Comparison of ENCODE assay signal across 13 mouse cellular contexts in the genomic region with DNA sequence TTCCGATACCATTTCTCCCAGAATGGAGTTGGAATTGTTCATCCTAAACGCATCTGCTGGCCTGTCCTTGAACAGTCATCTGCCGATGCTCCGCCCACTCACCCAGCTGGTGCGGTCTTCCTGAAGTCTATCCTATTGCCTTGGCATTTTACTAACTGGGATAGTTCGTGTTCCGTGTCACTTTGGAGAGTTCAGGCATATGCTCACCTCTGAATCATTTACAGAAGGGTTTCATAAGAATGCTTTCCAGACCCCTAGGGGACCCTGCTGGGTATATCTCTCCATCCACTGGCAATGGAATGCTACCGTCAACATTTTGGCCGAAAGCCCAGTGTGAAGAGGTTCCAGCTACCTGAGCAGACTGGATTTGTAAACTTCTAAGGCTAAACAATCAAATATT. TPM values are rescaled to one million over a fixed set of nuclear protein-coding genes. Genes with fewer than 3 reads are reported as not detected.
DNase-seq lines count a peak whose midpoint lies in the region; ATAC-seq lines count a peak whose summit lies in the region.
"Had no signal": no experiment of that assay in that cellular context is flagged by ENCODE, and none has a peak within 500 bp of the region (broad histone marks: within the 10 kb centered on the region; RNA-seq: fewer than 3 reads in every experiment).

No protein-coding gene starts in this region.

- H3K4me3 ChIP-seq in kidney, embryonic 15.5 days (replicated peaks), result no peak overlapping the region
- H3K4me3 ChIP-seq: embryonic facial prominence, embryonic 15.5 days; hindbrain, embryonic 15.5 days had no signal

- no peaks in the 10 kb centered on the region for H3K27me3 ChIP-seq in kidney, embryonic 15.5 days
- H3K27me3 ChIP-seq: embryonic facial prominence, embryonic 15.5 days; hindbrain, embryonic 15.5 days had no signal

- peak; percentile 18 for DNase-seq in ovary, adult 18-20 months (ENCODE audit: low spot score)
- no peak for DNase-seq in ovary, postnatal 14 days (ENCODE audit: low spot score)
- peak; percentile 71 for DNase-seq in brain, adult 2 months (ENCODE audit: low read depth, low spot score)
- DNase-seq in lung, postnatal 25 days (ENCODE audit: low spot score), result peak; percentile 28
- no peak for DNase-seq in yolk sac, embryonic 10.5 days (ENCODE audit: low spot score)
- DNase-seq in Muller cell, postnatal 12 days (ENCODE audit: inconsistent ontology term), result no peak
- no peak for DNase-seq in embryo, embryonic 10.5 days (ENCODE audit: low spot score)
- DNase-seq: spleen, adult 18-20 months; thymus, postnatal 4 days had no signal

- no peaks in the 10 kb centered on the region for H3K4me1 ChIP-seq in kidney, embryonic 15.5 days
- H3K4me1 ChIP-seq: embryonic facial prominence, embryonic 15.5 days; hindbrain, embryonic 15.5 days had no signal

- 0 out of 2 replicates have a peak, but pooled peaks have one; percentile 56 for ATAC-seq in kidney, embryonic 15.5 days (replicated peaks; ENCODE audit: low FRiP score)

- H3K27ac ChIP-seq in kidney, embryonic 15.5 days, result no peak overlapping the region
- H3K27ac ChIP-seq: embryonic facial prominence, embryonic 15.5 days; hindbrain, embryonic 15.5 days; macrophage had no signal

- no peak overlapping the region for H3K4me2 ChIP-seq in kidney, embryonic 15.5 days
- H3K4me2 ChIP-seq: embryonic facial prominence, embryonic 15.5 days; hindbrain, embryonic 15.5 days had no signal

- no peaks in the 10 kb centered on the region for H3K36me3 ChIP-seq in kidney, embryonic 15.5 days
- H3K36me3 ChIP-seq: embryonic facial prominence, embryonic 15.5 days; hindbrain, embryonic 15.5 days had no signal

- H3K9me3 ChIP-seq in kidney, embryonic 15.5 days (replicated peaks), result no peaks in the 10 kb centered on the region
- H3K9me3 ChIP-seq: embryonic facial prominence, embryonic 15.5 days; hindbrain, embryonic 15.5 days had no signal

- H3K9ac ChIP-seq in kidney, embryonic 15.5 days, result no peak overlapping the region
- H3K9ac ChIP-seq: embryonic facial prominence, embryonic 15.5 days; hindbrain, embryonic 15.5 days had no signal

- WGBS in kidney, embryonic 15.5 days, result 75% methylated on average over 9 of the region's 9 CpGs

RNA-seq across cellular contexts. Expression of a gene that starts 37.3 kb away (rescaled TPM):
- polyA plus RNA-seq in kidney, embryonic 15.5 days (2015; fragmentation: Nextera tagmentation; extraction: Ambion mirVana), result 23.4 and 28.6 TPM in 2 replicates

Comparison
In these comparisons a context has a peak if more than half of its experiments do, and no peak if none do; other contexts are left out.
1. DNase-seq: peak in ovary, adult 18-20 months (single experiment), brain, adult 2 months (single experiment) and lung, postnatal 25 days (single experiment); none in ovary, postnatal 14 days (single experiment), yolk sac, embryonic 10.5 days (single experiment), Muller cell, postnatal 12 days (single experiment) and embryo, embryonic 10.5 days (single experiment).